Mouse (Mus musculus) stomach, postnatal 0 days (tissue): ENCODE data around the gene Abl2.

Experiments
- CTCF ChIP-seq: IDR thresholded peaks from 2 replicates; pipeline ENCODE4 v1.5.1; 2016; ENCODE audit warnings: antibody characterized with exemption, low read depth, mild to moderate bottlenecking, moderate library complexity
- EP300 ChIP-seq: optimal IDR thresholded peaks from 2 replicates; pipeline ENCODE3; 2016; ENCODE audit warnings: antibody characterized with exemption

DNA sequence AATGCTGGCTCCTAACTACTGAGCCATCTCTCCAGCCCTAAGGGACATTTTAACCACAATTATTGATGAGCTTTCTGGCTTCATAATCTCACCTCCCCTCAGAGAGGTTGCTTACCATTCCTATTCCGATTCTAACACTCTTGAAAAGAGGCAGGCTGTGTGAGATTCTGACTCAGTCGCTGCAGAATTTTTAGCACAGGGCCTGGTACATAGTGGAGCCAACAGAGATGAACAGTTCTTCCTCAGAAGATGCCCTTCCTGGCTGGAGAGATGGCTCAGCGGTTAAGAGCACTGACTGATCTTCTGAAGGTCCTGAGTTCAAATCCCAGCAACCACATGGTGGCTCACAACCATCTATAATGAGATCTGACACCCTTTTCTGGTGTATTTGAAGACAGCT is 113.3 kb downstream of the Abl2 start:
- TF ChIP-seq CTCF = no peak
- no peak for TF ChIP-seq EP300
